Mouse (Mus musculus): Measurements from ENCODE around the gene Hcn2.
"Not testable (repeated sequence)": the region's sequence is repeated elsewhere in the genome, so short reads cannot be mapped to it uniquely, and the experiment has no call there.

Hcn2 gene

GRCm38 (mm10) chr10:79686691-79687090 is 29.7 kb upstream of the Hcn2 start:
- DNase-seq (ENCODE audit: low read depth, low spot score), result no peak

GRCm38 (mm10) chr10:79687513-79687912 is 28.9 kb upstream of the Hcn2 start:
- DNase-seq (ENCODE audit: low read depth, low spot score), result no peak

GRCm38 (mm10) chr10:79688720-79689119 is 27.7 kb upstream of the Hcn2 start, which contains the start of gene Gzmm:
Gene Gzmm (plus strand): TSS chr10:79689020.
- no peak for DNase-seq (ENCODE audit: low read depth, low spot score)

DNA sequence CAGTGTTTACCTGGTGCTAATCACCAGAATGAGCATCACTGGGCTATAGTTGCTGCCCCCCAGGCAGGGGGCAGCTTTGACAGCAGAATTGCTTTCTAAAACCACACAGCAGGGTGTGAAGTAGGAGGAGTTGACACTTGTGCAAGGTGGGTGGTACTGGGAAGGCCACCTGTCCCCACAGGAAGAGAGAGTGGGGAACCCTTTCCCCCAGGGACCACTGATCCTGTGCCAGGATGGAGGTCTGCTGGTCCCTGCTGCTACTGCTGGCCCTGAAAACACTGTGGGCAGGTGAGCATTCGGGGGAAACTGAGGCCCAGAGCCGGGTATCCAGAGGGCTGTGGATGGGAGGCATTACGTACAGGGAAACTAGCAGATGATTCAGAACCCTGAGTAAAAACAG is 27.3 kb upstream of the Hcn2 start:
- no peak for DNase-seq (ENCODE audit: low read depth, low spot score)

DNA sequence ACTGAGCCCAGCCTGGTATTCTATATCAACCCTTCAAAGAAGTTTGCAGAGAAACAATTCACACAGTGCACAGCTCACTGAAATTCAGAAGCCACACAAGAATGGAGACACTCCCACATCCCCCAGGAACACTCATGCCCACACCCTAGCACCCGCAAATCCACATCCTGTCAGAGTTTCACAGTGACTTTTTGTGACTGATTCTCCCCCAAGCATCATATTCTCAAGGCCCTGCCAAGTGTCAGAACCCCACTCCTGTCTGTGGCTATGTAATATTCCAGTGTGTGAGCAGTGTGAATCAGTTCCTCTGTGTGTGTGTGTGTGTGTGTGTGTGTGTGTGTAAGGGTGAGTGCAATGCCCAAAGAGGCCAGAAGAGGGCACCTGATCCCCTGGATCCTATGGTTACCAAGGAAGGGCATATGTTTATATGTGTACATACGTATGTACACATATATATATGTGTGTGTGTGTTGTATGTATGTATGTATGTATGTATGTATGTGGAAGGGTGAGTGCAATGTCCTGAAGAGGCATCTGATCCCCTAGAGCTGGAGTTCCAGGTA is 24.4 kb upstream of the Hcn2 start:
- DNase-seq (ENCODE audit: low read depth, low spot score), result no peak

DNA sequence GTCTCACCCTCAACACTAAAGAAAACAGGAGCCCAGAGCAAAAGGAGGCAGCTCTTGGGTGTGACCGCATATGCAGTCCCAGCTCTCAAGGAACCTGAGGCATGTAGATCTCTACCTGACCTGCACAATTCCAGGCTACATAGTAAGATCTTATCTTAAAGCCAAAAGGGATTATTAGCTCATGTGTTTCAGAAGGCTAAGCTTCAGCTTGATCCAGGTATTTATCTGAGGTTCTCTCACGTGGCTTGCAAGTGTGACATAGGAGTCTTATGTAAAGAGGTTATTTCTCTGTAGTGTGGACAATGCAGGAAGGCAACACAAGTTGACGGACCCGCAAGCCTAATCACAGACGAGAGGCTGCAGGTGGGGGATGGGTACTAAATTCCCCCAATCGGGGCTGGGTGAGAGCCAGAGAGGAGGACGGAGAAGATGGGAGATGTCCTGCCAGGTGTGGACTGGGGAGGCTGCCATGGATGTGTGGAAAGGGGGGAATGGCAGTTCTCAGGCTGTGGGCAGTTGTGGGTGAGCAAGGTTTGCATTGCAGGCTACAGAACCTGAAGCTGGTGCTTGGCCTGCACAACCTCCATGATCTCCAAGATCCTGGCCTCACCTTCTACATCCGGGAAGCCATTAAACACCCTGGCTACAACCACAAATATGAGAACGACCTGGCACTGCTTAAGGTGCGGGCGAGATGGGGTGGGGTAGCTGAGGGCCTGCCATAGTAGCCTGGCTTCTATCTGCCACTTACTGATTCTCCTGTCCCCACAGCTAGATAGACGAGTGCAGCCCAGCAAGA is 22.7 kb upstream of the Hcn2 start:
- DNase-seq (ENCODE audit: low read depth, low spot score), result no peak

GRCm38 (mm10) chr10:79694379-79694655 is 22.1 kb upstream of the Hcn2 start:
- no peak for DNase-seq (ENCODE audit: low read depth, low spot score)

GRCm38 (mm10) chr10:79695231-79696128 is 21.0 kb upstream of the Hcn2 start:
- peak; percentile 85 for DNase-seq (ENCODE audit: low read depth, low spot score)

GRCm38 (mm10) chr10:79696129-79696651 is 20.2 kb upstream of the Hcn2 start:
- DNase-seq (ENCODE audit: low read depth, low spot score), result no peak

DNA sequence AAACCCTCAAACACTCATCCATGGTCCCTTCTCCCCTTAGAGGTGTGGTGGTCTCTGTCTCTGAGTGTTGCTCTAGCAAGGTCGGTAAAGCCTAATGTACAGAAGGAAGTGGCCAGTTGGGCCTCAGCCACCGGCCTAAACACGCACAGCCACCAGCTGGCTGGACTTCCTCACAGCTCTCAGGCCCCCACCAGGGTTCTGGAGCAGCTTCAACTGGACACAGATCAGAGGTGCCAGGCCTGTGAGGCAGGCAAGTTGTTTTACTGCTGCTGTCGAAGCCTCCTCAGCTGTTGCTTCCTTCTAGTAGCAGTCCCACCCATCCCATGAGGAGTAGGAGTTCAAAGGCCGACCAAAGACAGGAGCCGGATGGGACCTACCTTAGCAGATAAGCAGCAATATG is 18.5 kb upstream of the Hcn2 start:
- DNase-seq (ENCODE audit: low read depth, low spot score), result no peak

- no peak for DNase-seq (ENCODE audit: low read depth, low spot score)
Measured at GRCm38 (mm10) chr10:79698459-79698858, 18.0 kb upstream of the Hcn2 start.

GRCm38 (mm10) chr10:79700676-79701075 is 15.8 kb upstream of the Hcn2 start:
- no peak for DNase-seq (ENCODE audit: low read depth, low spot score)

DNA sequence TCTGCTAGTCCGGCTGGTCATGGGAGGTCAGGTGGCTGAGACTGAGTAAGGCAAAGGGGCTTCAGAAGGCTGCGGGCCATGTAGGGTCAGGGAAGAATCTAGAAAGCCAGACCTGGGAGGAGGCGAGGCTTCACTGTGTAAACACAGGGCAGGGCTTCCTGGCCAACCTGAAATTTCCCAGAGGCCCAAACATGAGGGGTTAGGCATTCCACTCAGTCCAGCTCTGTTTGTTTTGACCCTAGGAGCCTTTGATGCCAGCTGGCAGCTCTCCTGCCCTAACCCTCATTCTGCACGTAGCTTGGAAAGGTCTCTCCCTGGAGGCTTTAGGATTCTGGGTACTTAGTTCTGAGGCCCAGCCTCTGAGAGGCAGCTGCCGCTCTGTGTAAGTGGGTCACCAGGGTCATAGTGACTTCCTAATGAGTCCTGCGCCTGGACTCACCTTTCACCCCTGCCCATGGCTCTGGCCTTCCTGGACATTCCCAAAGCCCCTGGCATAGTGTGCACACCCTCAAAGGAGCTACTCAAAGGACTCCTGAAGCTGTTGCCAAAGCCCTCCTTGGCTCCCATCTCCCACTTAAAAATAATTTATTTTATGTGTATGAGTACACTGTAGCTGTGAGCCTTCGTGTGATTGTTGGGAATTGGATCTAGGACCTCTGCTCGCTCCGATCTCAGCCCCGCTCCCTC is 14.8 kb upstream of the Hcn2 start:
- no peak for DNase-seq (ENCODE audit: low read depth, low spot score)

- DNase-seq (ENCODE audit: low read depth, low spot score), result not testable (repeated sequence)
Measured at GRCm38 (mm10) chr10:79702970-79703369, 13.5 kb upstream of the Hcn2 start.

DNA sequence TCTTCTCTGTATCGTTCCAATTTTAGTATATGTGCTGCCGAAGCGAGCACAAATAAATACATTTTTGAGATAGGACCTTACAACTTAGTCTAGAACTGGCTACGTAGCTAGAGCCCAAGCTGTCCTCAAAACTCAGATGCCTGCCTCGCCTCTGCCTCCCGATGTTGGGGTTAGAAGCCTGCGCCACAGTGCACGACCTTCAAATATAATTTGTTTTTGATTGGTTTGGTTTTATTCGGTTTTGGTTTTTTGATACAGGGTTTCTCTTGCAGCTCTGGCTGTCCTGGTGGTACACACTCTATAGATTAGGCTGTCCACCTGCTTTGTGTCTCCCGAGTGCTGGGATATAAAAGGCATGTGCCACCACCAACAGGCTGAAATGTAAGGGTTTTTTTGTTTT is 12.9 kb upstream of the Hcn2 start:
- no peak for DNase-seq (ENCODE audit: low read depth, low spot score)

- peak; percentile 99 for DNase-seq (ENCODE audit: low read depth, low spot score)
Measured at GRCm38 (mm10) chr10:79704065-79704969, 12.1 kb upstream of the Hcn2 start, which contains the start of gene Bsg. Gene Bsg (plus strand): TSS chr10:79704491.

- DNase-seq (ENCODE audit: low read depth, low spot score), result no peak
Measured at GRCm38 (mm10) chr10:79704970-79705360, 11.5 kb upstream of the Hcn2 start.

GRCm38 (mm10) chr10:79705951-79706350 is 10.5 kb upstream of the Hcn2 start:
- DNase-seq (ENCODE audit: low read depth, low spot score), result no peak

DNA sequence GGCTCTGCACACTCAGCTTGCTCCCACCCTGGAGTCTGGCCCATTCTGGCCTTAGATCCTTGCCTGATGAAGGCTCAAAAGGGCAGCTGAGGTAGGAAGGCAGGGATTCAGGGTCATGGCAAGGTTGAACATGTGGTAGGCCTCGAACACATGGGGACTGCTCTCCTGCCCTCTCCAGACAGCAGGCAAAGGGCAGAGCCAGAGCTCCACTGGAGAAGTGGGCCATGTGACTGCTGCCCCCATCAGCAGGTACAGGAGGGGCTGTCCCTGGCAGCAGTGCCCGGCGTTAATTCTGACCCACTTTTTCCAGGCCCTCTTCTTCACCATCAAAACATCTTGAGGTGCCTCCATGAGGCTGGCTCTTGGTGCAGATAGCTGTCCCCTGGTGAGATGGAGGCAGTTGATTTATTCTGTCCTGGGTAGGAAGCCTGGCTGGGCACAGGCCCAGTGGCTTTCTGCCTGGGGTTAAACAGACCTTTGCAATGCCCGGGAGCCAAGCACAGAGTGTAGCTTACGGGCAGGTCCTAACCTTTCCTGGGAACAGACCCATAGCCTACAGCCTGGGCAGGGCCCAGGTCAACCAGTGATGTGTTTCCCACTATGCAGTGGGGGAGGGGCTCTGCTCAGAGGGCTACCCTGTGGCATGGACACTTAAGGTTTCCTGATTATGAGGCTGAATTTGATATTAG is 9.9 kb upstream of the Hcn2 start:
- no peak for DNase-seq (ENCODE audit: low read depth, low spot score)

GRCm38 (mm10) chr10:79707162-79707561 is 9.3 kb upstream of the Hcn2 start:
- no peak for DNase-seq (ENCODE audit: low read depth, low spot score)

All from ES-CJ7 (cell line).